Mouse (Mus musculus): ENCODE results near the gene Fcrla. TPM values are rescaled to one million over a fixed set of nuclear protein-coding genes. Genes with fewer than 3 reads are reported as not detected.
A peak's percentile ranks its signal among the peaks of the same experiment; 100 is the strongest.

Gene Fcrla
- total RNA-seq, 1 experiment from 2014 or later, result 0.65 TPM

- peak; percentile 77 to 90 for ATAC-seq (replicated peaks in 1 of 2; ENCODE audit: insufficient read depth in 1 of 2, low FRiP score in 2 of 2, low TSS enrichment in 1 of 2, low read depth in 1 of 2, poor library complexity in 2 of 2, severe bottlenecking in 2 of 2)
Measured at GRCm38 (mm10) chr1:170934383-170934782, 7.0 kb upstream of the Fcrla start.

- no peak; a peak in 1 of 4 replicates for ATAC-seq (replicated peaks in 1 of 2; ENCODE audit: insufficient read depth in 1 of 2, low FRiP score in 2 of 2, low TSS enrichment in 1 of 2, low read depth in 1 of 2, poor library complexity in 2 of 2, severe bottlenecking in 2 of 2)
Measured at GRCm38 (mm10) chr1:170933940-170934339, 6.6 kb upstream of the Fcrla start.

GRCm38 (mm10) chr1:170933386-170933920 lies 6.1 kb upstream of the Fcrla start:
- no peak for ATAC-seq (replicated peaks in 1 of 2; ENCODE audit: insufficient read depth in 1 of 2, low FRiP score in 2 of 2, low TSS enrichment in 1 of 2, low read depth in 1 of 2, poor library complexity in 2 of 2, severe bottlenecking in 2 of 2)

GRCm38 (mm10) chr1:170932043-170932442 lies 4.7 kb upstream of the Fcrla start:
- ATAC-seq (replicated peaks in 1 of 2; ENCODE audit: insufficient read depth in 1 of 2, low FRiP score in 2 of 2, low TSS enrichment in 1 of 2, low read depth in 1 of 2, poor library complexity in 2 of 2, severe bottlenecking in 2 of 2), result no peak

GRCm38 (mm10) chr1:170929245-170929644 lies 1.9 kb upstream of the Fcrla start:
- no peak for ATAC-seq (replicated peaks in 1 of 2; ENCODE audit: insufficient read depth in 1 of 2, low FRiP score in 2 of 2, low TSS enrichment in 1 of 2, low read depth in 1 of 2, poor library complexity in 2 of 2, severe bottlenecking in 2 of 2)

- no peak for ATAC-seq (replicated peaks in 1 of 2; ENCODE audit: insufficient read depth in 1 of 2, low FRiP score in 2 of 2, low TSS enrichment in 1 of 2, low read depth in 1 of 2, poor library complexity in 2 of 2, severe bottlenecking in 2 of 2)
Measured at GRCm38 (mm10) chr1:170928467-170928866, 1.1 kb upstream of the Fcrla start.

- ATAC-seq (replicated peaks in 1 of 2; ENCODE audit: insufficient read depth in 1 of 2, low FRiP score in 2 of 2, low TSS enrichment in 1 of 2, low read depth in 1 of 2, poor library complexity in 2 of 2, severe bottlenecking in 2 of 2), result no peak
Measured at GRCm38 (mm10) chr1:170926941-170927340, 442 bp downstream of the Fcrla start.

- peak; percentile 71 to 83 for ATAC-seq (replicated peaks in 1 of 2; ENCODE audit: insufficient read depth in 1 of 2, low FRiP score in 2 of 2, low TSS enrichment in 1 of 2, low read depth in 1 of 2, poor library complexity in 2 of 2, severe bottlenecking in 2 of 2)
Measured at GRCm38 (mm10) chr1:170924485-170924884, 2.9 kb downstream of the Fcrla start.

GRCm38 (mm10) chr1:170919308-170919707 lies 8.1 kb downstream of the Fcrla start:
- ATAC-seq (replicated peaks in 1 of 2; ENCODE audit: insufficient read depth in 1 of 2, low FRiP score in 2 of 2, low TSS enrichment in 1 of 2, low read depth in 1 of 2, poor library complexity in 2 of 2, severe bottlenecking in 2 of 2), result peak in 1 of 2 experiments; percentile 32; a peak in 1 of 4 replicates

- ATAC-seq (replicated peaks in 1 of 2; ENCODE audit: insufficient read depth in 1 of 2, low FRiP score in 2 of 2, low TSS enrichment in 1 of 2, low read depth in 1 of 2, poor library complexity in 2 of 2, severe bottlenecking in 2 of 2), result no peak
Measured at GRCm38 (mm10) chr1:170915657-170916056, 11.7 kb downstream of the Fcrla start.

- ATAC-seq (replicated peaks in 1 of 2; ENCODE audit: insufficient read depth in 1 of 2, low FRiP score in 2 of 2, low TSS enrichment in 1 of 2, low read depth in 1 of 2, poor library complexity in 2 of 2, severe bottlenecking in 2 of 2), result no peak
Measured at GRCm38 (mm10) chr1:170912891-170913615, 14.3 kb downstream of the Fcrla start, which contains the start of gene Fcrlb. Gene Fcrlb (minus strand): TSS chr1:170912941.

- no peak for ATAC-seq (replicated peaks in 1 of 2; ENCODE audit: insufficient read depth in 1 of 2, low FRiP score in 2 of 2, low TSS enrichment in 1 of 2, low read depth in 1 of 2, poor library complexity in 2 of 2, severe bottlenecking in 2 of 2)
Measured at GRCm38 (mm10) chr1:170911907-170912660, 15.3 kb downstream of the Fcrla start.

- peak in 1 of 2 experiments; percentile 37; a peak in 1 of 4 replicates for ATAC-seq (replicated peaks in 1 of 2; ENCODE audit: insufficient read depth in 1 of 2, low FRiP score in 2 of 2, low TSS enrichment in 1 of 2, low read depth in 1 of 2, poor library complexity in 2 of 2, severe bottlenecking in 2 of 2)
Measured at GRCm38 (mm10) chr1:170908341-170908740, 19.0 kb downstream of the Fcrla start.

GRCm38 (mm10) chr1:170907456-170908191 lies 19.8 kb downstream of the Fcrla start:
- ATAC-seq (replicated peaks in 1 of 2; ENCODE audit: insufficient read depth in 1 of 2, low FRiP score in 2 of 2, low TSS enrichment in 1 of 2, low read depth in 1 of 2, poor library complexity in 2 of 2, severe bottlenecking in 2 of 2), result peak; percentile 27 to 52; a peak in 3 of 4 replicates

GRCm38 (mm10) chr1:170907111-170907455 lies 20.3 kb downstream of the Fcrla start:
- ATAC-seq (replicated peaks in 1 of 2; ENCODE audit: insufficient read depth in 1 of 2, low FRiP score in 2 of 2, low TSS enrichment in 1 of 2, low read depth in 1 of 2, poor library complexity in 2 of 2, severe bottlenecking in 2 of 2), result no peak

GRCm38 (mm10) chr1:170903485-170903884 lies 23.9 kb downstream of the Fcrla start:
- ATAC-seq (replicated peaks in 1 of 2; ENCODE audit: insufficient read depth in 1 of 2, low FRiP score in 2 of 2, low TSS enrichment in 1 of 2, low read depth in 1 of 2, poor library complexity in 2 of 2, severe bottlenecking in 2 of 2), result no peak

- ATAC-seq (replicated peaks in 1 of 2; ENCODE audit: insufficient read depth in 1 of 2, low FRiP score in 2 of 2, low TSS enrichment in 1 of 2, low read depth in 1 of 2, poor library complexity in 2 of 2, severe bottlenecking in 2 of 2), result peak; percentile 78 to 92
Measured at GRCm38 (mm10) chr1:170901536-170902238, 25.7 kb downstream of the Fcrla start.
